Mouse (Mus musculus) thymus, postnatal 36 days (tissue): ENCODE results near the gene Dmgdh.
A peak's percentile ranks its signal among the peaks of the same experiment; 100 is the strongest.

Experiments
- DNase-seq, 2 experiments: peaks; one replicate each; pipeline ENCODE4 v3.0.0; 2022; ENCODE audit warnings: mixed read lengths in 2 of 2

Dmgdh gene

DNA sequence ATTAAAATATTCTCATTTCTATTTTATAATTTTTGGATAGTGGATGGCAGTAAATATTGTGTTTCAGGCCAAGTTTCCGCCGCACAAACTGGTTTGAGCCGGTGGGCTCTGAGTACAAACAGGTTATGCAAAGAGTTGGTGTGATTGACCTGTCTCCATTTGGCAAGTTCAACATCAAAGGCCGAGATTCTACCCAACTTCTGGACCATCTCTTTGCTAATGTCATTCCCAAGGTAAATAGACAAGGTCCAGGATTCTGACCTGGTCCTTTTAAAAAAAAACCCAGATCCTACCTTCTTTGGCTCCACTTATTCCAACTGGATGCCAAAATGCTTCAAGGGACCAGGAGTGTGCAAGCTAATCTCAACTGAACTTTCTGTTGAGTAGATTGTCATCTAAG, 37.0 kb downstream of the Dmgdh start:
- DNase-seq, result no peak

DNA sequence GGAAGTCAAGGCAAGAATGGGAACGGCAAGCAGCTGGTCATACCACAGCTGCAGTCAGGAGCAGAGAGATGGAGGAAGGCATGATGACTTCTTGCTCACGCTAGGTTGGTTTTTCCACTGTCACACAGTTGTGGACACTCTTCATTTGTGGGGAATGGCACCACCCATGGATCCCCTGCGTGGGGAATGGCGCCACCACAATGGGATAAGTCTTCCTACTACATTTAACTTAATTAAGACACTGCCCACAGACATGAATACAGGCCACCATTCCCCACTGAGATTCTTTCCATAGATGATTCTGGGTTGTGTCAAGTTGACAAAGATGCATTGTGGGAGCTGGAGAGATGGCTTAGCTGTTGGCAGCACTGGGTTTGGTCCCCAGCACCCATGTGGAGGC, 38.1 kb downstream of the Dmgdh start:
- DNase-seq, result no peak

DNA sequence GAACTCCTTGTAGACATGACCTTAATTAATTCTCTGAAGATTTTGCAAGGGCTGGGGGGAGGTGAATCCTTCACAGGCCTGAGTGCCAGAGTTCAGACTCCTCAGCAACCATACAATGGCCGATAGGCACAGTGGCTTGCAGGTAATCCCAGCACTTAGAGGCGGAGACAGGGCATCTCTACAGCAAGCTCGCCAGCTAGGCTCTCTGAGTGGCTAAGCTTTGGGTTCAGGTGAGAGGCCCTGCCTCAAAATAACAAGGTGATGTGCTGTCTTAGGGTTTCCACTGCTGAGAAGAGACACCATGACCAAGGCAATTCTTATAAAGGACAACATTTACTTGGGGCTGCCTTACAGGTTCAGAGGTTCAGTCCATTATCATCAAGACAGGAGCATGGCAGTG, 39.6 kb downstream of the Dmgdh start:
- no peak for DNase-seq

DNA sequence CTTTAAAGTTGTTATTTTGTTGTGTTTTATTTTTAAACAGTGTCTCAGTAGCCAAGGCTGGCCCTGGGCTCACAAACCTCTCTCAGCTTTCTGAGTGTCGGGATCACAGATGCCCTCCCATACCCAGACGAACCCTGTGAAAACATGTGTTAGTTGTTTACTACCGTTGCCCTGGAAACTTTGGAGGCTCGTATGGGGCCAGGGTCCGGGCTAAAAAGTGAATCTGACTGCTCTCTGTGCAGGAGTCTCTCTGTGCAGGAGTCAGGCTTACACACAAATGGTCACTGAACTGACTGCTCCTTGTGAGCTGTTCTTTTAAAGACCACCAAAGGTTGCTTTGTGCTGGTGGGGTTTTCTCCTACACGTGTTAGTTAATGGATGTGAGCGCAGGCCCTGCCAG, 42.9 kb downstream of the Dmgdh start:
- DNase-seq, result no peak

DNA sequence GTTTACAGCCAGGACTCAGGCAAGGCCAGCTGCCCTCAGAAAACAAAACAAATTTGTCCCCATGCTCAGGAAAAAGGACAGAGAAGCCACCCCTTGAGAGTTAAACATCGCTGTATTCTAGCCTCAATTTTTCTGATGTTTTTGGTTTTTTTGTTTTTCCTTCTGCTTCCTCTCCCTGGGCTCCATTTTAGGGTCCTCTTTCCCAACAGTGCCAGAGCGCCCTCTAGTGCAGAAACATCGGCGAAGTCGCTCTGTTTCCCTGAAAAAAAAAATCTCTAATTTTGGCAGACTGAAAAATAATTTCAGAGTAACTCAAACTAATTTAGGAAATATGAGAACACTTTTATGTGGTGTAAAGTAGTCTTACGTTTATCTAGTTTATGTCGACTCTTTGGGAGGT, 44.7 kb downstream of the Dmgdh start:
- DNase-seq, result peak; percentile 30 to 40

DNA sequence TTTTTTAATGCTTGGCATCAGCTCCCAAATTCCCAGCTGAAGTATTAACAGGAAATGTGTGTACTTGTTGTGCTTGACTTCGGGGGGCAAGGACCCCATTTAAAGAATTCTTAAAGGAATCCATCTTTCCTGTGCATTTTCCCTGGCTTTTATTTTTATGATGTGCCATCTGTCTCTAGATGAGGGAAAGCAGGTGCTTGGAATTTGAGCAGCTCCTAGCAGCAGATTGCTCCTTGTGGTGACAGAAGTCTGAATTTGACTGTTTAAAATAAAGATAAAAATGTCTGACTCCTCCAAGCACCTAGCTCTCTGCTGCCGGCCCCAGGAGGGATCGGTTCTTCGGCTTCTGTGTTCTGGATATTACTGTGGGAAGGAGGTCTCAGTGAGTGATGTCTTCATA, 47.7 kb downstream of the Dmgdh start:
- DNase-seq, result no peak

DNA sequence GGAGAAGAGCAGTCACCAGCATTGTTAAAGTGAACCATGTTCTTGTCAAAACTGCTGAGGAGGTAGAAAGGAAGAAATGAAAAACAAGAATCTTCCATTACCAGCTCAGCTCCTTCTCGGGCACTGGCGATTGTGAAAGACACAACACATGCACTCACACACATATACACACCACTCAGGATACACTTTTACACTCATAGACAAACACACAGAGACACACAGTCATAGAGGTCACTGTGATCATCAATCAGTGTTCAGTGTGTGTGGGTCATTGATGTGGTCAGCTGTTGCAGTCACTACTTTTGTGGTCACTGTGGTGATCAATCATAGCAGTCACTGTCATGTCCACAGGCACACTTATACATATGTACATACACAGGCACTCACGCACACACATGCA, 49.2 kb downstream of the Dmgdh start:
- no peak for DNase-seq

DNA sequence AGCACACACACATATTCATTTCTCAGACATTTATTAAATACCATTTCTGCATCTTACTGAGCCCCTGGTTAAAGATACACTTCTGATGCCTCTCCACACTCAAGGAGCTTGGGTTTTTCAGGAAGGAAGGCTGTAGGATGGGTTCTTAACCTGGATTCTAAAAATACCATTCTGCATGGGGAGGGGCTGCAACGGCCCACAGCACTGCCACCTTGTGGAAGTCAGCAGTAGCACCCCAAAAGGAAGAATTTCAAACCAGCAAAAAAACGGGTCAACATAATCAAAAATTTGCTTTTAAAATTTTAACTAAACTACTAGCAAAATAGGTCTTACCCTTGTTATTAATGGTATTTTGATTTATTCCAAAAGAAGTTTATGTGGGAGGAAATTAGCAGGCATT, 50.0 kb downstream of the Dmgdh start:
- DNase-seq, result no peak

DNA sequence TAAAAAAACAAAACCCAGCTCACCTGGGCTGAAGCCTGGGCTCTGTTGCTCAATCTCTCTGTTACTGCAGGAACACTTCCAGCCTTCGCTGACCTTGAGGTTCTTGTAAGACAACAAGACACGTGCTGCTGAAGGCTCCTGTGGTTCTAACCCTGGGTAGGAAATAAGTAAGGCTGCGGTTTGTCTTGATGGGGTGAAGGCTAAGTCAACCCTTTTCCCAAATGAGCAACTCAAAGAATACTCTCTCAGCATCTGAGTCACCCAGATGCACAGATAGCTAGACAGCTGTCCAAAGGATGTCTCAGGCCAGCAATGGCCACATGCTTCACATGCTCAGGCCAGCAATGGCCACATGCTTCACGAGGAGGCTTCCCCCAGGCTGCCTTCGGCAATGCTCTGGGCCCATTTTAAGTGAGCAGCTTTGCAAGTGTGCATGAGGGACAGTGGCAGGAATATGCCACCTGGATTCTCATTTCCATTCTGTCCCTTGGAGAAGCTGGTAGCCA, 61.0 kb downstream of the Dmgdh start:
- no peak for DNase-seq

DNA sequence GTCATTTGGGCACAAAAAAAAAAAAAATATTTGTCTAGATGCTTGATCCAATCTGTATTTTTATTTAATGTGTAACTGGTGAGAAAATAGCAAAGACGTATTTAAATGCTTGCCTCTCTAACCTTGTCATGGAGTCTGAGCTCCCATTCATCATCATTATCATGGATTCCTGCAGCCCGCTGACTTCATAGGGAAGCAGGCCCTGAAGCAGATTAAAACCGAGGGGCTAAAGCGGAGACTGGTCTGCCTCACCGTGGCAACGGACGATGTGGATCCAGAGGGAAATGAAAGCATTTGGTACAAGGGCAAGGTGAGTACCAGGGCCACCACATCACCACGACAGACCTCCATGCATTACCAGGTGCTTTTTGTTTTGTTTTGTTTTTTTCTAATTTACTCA, 69.9 kb downstream of the Dmgdh start:
- DNase-seq, result no peak

DNA sequence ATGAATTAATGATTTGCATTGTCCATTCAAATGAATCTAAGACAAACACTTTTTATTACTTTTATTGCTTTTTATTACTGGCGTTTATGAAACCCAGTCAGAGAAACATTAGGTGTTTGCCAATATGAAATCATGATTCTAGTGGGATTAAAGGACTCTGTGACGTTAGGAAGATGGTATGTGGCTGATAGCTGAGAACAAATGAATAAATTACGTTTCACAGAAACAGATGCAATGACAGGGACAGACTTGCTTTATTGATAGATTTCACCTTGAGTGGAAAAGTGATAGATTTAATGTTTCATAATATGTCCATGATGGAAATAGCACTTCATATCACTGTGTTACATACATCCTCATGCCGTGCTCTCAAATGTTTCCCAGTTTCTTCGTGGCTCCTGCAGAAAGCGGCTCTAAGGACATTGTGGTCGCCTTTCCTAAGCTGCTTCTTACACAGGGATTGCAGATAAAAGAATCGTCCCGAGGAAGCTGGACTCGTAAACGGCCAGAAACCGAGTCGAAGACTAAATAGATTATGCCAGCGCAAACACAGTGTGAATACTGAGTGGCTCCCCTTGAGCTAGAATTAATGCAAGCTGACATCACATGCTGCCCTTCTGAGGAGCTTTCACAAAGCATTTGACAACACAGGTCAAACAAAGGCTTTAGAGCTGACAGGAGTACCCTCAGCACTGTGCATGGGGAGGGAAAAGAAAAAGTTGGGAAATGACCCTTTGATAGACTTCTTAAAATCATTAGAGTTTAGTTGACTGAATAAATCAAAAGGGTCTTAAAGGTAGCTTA, 78.6 kb downstream of the Dmgdh start:
- no peak for DNase-seq

DNA sequence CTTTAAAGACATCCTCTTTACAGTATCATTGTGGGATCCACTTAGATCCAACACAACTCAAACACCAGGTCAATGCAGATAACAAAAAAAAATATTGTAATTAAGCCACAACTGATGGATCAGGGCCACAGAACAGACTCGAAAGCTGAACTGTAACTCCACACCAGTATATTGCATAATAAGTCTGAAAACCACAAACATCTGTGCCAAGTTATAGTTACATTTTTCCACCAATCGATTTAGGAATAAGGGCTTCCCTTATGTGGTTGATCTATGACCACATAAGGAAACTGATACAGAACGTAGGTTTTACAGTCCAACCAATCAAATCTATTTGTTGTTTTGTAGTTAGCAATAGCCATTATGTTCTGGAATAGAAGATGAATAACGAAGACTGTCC, 80.9 kb downstream of the Dmgdh start:
- DNase-seq, result no peak

DNA sequence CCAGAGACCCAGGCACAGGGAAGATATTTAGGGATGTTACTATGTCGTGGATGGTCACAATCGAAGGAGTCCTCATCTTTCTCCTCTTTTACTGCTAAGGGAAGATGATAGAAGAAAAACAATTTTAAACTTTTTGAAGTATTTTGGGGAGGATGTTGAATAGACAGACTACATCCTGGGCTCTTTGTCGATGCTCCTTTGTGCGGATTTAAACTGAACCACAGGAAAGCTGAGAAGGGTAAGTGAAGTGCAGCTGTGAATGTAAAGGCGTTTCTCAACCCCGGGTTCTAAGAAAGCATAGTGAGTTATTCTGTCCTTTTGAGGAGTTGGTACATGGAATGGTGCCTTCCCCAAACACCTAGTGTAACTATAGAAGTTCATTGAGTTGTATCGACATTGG, 82.4 kb downstream of the Dmgdh start:
- no peak for DNase-seq

DNA sequence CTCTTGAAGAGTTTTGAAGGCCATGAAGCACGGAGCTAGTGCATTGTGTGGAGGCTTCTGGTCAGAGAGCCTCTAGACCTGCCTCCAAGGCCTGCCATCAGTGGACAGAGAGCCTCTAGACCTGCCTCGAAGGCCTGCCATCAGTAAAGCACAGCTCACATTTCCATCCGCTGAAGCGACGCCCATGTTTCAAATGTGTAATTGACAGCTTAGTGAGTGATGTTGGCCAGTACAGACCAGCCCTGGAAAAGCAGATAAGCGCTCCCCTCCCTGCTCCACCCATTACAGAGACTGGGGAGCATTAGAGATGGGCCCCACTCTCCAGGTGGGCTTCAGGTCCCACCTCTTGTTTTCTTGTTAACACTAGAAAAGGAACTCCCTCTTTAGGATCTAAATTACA, 83.3 kb downstream of the Dmgdh start:
- DNase-seq, result no peak

DNA sequence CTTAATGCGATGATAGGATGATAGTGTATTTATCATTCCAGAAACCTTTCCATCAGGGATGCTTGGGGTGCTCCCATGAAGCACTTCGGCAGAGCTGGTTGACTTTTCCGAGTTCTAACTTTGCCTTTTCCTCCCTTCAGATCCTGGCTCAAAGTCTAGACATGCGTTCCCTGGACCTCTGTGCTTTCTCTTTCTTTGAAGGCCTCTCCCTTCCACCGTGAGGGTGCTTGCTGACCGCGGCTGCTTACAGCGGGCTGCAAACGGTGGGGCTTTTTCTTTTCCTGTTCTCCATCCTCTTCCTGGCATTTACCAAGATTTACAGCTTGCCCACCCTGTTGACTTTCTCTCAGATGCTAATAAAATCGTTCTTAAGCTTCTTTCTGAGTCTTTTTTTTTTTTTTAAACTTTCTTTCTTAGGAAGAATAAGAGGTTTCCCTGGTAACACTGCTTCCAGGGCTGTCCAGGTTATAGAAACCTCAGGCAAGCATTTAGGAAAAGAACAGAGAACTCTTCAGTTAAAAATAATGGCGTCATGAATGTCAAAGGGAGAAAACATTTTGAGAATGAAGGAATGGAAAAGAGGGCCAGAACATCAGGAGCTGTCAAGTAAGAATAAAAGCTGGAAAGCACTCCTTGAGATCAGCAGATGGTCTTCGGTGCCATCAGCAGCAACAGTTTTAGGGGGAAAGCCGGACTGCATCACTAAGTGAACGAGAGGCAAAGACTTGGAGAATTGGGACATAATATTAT, 84.1 kb downstream of the Dmgdh start:
- no peak for DNase-seq

DNA sequence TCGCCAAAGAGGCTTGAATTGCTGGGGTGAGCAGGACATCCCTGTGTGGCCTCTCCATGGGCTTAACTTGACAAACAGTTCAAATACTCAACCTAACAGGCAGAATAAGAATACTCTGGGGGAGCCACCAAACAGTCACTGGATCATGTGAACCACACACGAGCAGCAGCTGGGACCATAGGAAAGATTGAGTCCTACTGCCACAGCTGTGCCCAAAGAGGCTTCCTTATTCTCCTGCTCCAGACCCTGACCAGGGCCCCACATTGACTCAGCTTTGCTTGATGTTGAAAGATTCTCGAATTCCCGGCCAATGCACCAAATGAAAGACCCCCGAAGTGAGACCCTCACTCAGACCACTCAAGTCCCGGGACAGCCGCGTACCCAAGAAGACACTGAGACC, 87.6 kb downstream of the Dmgdh start:
- no peak for DNase-seq

DNA sequence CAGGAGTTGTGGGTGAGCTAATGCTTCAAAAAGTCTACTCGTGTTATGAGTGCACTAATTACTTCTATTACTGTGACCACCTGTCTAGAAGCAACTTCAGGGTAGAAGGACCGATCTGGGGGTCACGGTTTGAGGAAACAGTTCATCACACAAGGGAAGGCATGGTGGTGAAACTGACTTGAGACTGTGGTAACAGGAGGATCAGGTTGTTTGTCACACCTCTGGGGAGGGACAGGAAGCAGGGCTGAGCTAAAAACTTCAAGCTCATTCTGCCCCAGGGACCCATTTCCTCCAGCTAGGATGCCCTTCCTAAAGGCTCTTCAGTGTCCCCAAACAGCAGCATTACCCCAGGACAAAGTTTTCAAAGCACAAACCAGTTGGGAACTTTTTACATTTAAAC, 88.6 kb downstream of the Dmgdh start:
- no peak for DNase-seq

DNA sequence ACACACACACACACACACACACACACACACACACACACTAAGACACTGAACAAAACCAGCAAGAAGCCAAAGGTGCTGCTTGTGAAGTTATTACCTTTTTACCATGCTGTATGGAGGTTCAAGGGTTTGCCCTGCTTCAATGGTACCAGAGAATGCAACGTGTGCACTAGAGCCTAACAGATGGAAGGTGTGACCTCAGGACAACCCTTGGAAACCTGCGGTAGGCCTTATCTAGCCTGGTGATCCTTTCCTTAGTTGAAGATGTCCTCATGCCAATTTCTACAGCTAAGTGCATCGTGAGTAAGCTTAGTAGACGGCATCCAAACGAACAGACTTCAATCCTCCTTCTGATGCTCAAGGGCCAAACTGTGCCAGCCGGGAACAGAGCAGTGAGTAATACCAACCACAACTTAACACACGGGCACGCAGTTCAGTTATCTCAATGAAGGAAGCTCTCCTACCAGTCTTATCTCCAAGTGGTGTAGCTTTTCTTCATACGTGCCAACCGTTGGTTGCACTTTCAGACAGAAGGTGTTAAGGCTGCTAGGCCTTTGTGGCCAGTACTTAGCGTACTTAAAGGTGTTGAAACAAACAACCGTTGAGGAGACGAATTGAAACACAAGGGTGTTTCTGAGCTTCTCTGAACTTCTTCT, 90.2 kb downstream of the Dmgdh start:
- DNase-seq, result no peak

DNA sequence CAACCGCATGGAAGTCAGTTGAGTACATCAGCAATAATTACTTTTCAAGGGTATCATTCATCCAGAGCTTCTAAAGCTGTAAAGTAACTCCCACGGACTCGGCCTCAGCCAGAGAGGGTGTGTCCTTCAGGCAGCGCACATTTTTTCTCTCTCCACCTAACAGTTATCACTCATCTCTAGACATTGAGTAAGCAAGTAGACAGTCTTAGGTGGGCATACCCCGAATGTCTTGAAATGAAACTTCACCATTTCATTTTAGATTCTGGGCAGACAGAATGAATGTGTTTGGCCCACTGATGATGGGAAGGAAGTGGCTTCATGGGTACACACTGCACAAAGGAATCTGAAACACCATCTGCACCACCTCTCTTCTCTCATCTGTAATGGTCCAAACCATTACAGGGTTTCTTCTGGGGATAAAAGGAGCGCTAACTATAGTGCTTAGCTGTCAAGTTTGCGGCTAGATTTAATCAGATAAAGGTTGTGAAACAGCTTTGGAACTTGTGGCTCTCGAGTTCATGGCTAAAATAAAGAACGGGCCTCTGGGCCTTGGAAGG, 96.9 kb downstream of the Dmgdh start:
- no peak for DNase-seq

DNA sequence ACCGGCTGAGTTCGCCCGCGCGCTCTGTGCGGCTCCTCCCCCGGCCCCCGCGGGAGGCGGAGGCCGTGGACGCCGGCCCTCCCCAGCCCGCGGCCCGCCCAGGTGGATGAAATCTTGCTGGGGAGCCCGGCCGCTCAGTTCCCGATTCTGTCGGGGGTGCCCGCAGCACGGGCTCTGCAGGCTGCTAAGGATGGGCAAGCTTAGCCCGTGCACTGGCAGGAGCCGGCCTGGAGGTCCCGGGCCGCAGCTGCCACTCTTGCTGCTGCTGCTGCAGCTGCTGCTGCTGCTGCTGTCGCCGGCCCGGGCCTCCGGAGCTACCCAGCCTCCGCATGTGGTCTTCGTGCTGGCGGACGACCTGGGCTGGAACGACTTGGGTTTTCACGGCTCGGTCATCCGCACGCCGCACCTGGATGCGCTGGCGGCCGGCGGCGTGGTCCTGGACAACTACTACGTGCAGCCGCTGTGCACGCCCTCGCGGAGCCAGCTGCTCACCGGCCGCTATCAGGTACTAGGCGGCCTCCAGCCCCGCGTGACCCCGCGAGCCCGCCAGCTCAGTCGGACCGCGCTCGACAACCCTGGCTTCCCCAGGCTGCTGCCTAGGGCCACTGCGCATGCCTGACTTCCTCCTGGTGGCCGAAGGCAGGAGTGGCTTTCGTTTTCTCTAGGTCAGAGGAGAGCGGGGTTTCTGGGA, 97.5 kb downstream of the Dmgdh start, which contains the start of gene Arsb:
Gene Arsb, plus strand, starts transcription at position 43 of the 691 bp plus-strand sequence.
- DNase-seq, result peak; percentile 67 to 70

DNA sequence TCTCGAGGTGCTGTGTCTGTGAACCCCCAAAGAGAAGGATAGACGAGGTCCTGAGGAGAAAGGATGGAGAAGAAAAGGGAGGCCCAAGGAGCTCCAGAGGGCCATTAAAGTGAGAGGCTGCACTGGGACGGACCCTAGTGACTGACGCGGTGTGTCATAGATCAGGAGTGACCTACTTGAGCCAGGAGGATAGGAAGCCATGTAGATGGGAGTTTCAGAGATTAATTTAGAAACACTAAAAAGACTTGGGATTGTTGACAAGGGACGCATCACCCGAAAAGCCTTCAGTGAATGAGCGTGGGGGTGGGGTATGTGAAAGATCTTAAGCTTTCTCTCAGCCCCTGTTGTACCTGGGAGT, 98.0 kb downstream of the Dmgdh start:
- no peak for DNase-seq

DNA sequence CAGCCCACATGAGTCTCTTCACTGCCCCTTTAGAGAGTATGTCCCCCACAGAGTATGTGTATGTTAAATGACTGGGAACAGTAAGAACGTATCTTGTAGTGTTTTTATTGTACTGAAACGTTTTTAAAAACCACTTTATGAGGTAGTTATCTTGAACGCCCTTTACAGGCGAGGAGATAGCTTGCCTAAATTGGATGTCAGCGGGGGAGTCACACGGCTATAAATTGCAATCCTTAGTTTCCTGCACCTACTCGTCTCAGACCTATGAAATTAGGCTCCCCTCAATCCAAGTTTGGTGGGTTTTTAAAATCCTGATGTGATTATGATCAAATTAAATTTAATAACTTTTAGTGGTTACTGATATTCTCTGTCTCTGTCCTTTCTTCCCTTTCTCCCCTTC, 98.6 kb downstream of the Dmgdh start:
- DNase-seq, result no peak
